Mouse (Mus musculus) mouse trophoblast stem cell (cell line): Measurements from ENCODE around the gene Ankrd6.
"Not testable (repeated sequence)": the region's sequence is repeated elsewhere in the genome, so short reads cannot be mapped to it uniquely, and the experiment has no call there.

ENCODE experiments used
- in situ Hi-C, 2 experiments: fragments of 300-500 bp; cut with MseI, MboI; formaldehyde crosslinking; loops; 2 replicates in 1 of 2; 3 replicates in 1 of 2; pipeline ENCODE4 v1.15.1; 2025

Gene Ankrd6

DNA sequence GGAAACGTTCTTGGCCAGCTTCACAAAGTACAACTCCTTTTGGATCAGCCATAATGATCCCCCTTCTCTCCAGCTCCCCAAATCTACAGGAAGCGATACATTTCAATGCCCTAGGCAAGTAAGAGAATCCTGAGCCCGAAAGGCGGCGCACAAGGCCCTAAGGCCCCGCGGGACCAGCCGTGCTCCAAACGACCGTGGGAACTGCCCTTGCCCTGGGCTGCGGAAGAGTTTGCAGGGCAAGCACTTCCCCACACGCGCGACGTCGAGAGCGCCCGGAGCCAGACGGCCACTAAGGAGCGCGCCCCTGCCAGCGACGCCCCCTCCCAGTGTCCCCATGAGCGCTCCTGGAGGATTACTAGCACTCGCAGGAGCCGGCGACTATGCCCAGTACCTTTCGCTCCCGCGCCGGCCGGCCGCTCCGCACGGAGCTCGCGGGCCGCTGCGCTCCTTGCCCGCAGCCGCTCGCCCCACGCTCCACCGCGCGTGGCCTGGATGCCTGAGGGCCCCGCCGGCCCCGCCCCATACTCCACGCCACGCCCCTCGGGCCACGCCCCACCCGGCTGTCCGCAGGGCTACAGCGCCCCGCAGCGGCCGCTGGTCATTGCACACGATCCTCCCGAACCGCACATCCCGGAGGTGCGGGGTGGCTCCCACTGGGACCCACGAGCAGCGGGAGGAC lies at the start of gene Ankrd6:
Ankrd6 (minus strand) TSS at position 486 of the 679 bp plus-strand sequence.
- in situ Hi-C loops: loop anchor here (10.0 kb wide), 2 partner anchors 164 to 176 kb away; no protein-coding TSS in a partner anchor

DNA sequence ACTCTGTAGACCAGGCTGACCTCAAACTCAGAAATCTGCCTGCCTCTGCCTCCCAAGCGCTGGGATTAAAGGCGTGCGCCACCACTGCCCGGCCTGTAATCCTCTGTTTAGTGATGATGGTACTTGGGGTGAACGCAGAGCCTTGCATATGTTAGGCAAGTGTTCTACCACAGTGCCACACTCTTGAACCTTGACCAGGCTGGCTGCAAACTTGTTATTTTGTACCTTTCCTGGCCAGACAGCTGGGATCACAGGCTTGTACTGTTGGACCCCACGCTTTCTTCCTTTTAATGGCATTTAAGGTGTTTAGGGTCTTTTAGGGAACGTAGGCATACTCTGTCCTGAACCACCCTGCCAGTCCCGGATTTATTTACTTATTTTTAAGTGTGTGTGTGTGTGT lies 48.4 kb upstream of the Ankrd6 start:
- in situ Hi-C loops: no loop called here

DNA sequence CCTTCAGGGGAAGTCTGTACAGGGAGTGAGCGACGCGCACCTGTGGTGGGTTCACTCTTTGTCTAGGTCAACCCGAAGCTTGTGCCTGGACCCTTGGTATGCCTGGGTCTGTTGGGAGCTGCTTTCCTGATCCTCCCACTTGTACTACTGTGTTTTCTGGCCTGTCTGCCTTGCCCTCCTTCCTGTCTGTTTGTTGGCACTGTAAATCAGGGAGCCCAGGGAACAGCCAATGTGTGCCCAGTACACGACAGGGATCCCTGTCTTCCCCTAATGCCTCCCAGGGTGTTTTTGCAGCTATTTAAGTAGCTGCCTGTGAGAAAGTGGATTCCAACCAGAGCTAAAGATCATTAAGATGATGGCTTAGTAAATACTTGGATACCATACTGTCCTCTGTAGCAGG lies 46.9 kb upstream of the Ankrd6 start:
- in situ Hi-C loops: no loop called here

DNA sequence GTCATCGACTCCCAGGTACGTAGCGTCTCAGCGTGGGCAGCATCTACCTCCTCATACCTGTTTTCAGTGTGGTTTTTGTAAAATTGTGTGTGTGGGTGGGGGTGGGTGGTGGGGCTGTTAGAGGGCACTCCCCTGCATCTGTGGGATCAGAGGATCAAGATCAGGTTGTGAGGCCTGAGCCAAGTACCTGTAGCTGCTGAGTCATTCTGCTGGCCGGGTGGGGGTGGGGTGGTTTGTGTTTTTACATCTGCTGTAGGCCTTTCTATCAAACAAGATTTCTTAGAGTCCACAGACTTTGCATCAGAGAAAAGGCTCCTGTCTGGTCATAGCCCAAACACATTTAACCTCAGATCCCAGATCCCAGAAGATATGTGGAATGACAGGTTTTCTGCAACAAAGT lies 45.4 kb upstream of the Ankrd6 start:
- in situ Hi-C loops: no loop called here

DNA sequence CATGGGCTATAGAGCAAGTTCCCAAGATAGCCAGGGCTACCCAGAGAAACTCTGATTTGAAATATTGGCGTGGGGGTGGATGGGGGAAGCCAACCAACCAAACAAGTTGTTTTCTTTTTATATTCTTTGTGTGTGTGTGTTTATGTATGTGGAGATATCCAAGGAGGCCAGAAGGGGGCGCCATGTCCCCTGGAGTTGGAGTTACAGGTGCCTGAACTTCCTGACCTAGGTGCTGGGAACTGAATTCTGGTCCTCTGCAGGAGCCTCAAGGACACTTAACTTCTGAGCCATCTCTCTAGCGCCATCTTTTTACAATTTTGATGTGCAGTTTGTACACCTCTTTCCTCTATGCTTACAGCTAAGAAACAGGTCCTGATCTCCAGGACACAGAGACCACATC lies 43.5 kb upstream of the Ankrd6 start:
- in situ Hi-C loops: no loop called here

DNA sequence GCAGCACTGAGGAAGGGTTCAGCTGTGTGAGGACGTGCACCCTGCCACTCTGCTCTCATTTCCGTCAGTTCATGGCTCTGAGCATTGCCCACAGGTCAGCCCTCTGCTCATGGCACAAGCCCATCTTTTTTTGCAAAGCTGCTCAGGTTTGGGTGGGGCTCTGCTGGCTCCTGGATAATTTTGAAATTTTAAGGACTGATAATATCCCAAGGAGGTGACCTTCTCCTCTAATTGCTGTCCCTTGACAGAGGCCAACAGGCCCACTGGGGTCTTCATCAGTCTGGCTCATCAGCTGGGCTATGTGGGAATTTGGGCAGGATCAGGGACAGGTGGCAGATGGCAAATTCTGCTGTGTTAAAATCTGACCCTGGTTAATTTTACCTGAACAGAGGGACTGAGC lies 38.7 kb upstream of the Ankrd6 start:
- in situ Hi-C loops: no loop called here

DNA sequence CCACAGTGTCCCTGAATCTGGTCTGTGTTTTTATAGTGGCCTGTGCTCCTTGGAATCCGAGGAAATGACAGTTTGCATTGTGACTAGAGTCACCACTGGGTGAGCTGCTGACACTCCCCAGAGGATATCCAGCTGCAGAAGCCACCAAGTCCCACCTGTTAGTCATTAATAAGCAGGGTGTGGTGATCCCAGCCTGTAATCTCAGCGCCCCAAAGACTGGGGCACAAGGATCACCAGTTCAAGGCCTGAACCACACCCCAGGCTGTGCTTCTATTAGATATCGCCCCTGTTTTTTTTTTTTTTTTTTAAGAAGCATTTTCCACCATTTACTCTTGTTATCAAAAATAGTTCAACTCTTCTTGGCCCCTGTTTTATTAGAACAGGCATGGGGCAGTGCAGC lies 36.4 kb upstream of the Ankrd6 start:
- in situ Hi-C loops: no loop called here

DNA sequence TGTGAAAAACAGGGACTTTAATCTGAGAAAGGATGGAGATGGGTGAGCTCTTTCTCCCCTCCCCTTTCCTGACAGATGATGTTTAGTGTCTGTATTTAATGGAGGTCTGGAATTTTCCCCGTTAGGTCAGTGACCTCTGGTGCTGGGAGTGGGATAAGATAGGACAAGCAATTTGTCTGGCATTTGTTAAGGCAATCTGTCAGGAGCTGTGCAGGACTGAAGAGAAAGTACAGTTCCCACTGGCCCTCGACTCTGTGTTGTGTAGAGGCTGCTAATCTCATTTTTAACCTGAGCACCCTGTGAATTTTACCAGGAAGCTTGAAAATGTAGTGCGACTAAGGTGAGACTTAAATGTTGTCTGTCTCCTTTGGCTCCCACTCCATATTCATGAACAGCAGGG lies 35.0 kb upstream of the Ankrd6 start:
- in situ Hi-C loops: no loop called here

DNA sequence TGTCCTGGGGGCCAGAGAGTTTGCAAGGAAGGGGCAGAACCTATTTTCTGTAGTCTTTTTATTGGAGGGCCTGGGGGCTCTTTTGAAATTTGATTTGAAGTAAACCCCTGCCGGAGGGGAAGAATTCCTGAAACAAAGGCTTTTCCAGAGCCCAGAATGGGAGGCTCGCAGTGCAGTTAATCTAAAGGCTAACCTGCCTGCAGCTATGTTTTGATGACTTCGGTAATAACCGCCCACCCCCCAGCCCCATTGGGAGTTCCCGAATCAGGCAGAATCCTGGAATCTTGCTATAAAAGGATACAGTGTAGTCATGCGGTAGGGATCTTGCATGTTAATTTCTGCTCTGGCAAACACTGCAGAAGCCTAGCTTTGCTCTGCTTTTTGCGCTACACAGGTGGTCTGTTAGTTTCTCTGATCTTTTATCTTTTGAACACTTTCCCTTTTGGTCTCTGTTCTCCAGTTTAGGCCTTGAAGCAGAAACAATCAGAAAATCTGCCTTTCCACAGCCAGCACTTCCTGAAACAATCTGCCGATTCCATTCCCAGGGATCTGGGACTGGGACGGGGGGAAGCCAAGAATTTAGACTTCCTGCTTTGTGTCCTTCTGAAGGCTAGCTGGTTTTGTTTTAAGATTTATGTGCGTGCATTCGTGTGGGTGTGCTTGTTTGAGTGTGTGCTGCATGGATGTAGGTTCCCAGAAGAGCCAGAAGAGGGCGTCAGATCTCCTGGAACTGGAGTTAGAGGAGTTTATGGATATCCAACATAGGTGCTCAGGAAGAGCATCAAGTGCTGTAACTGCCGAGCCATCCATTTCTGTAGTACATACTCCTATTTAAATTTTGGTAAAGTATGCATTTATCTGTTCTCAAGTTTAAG lies 34.4 kb upstream of the Ankrd6 start:
- in situ Hi-C loops: no loop called here

DNA sequence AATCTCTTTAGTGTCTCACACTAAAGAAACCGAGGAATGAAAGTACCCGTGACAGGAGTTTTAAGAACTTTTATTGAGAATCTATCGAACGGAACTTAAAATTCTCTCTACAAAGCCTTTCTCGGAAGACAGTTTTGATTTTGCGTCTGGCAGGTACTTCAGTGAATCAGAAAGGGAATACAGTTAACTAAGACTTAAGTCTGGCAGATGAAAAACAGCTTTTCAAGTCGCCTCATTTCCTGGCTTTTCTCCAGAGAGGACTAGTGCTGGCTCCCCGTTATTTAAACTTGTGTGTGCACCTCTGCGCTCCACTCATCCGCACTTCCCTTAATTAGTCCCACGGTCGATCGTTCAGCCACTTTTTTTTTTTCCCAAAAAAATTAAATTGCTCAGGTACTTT lies 33.6 kb upstream of the Ankrd6 start:
- in situ Hi-C loops: no loop called here

DNA sequence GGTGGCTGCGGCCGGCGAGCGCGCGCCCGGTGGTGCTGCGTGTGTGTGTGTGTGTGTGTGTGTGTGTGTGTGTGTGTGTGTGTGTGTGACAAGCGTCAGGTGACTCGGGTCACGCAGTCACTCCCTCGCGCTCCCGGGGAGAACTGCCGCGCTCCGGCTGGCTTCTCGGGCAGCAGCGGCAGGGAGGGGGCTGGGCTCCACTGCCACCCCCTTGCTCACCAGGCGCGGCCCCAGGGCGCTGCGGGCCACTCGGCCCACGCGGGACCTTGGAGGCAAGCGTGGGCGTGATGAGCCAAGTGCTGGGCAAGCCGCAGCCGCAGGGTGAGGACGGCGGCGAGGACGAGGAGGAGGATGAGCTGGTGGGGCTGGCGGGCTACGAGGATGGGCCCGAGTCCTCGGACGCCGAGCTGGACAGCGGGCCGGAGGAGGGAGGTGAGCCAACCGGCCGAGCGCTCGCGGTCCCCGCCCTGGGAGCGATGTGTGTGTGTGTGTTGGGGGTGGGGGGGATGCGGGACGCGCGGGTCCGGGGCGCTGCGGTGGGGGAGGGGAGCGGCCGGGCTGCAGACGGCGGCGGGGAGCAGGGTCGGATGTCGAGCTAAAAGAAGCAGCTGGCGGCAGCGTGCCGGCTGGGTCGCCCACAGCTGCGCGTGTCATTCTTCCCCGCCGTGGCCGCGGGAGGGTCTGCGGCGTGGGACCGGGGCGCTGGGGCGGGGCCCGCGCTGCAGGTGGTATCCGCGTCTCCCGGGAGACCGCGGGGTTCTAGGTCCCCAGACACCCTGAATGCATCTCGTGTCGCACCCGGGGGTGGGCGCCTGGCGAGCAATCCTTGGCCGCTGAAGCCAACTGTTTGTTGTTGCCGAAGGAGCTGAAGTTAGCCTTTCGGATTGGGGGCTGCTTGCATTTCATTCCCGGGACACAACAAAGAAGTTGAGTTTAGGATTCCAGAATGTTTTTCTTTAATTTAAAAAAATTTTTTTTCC lies 32.8 kb upstream of the Ankrd6 start:
- in situ Hi-C loops: no loop called here

DNA sequence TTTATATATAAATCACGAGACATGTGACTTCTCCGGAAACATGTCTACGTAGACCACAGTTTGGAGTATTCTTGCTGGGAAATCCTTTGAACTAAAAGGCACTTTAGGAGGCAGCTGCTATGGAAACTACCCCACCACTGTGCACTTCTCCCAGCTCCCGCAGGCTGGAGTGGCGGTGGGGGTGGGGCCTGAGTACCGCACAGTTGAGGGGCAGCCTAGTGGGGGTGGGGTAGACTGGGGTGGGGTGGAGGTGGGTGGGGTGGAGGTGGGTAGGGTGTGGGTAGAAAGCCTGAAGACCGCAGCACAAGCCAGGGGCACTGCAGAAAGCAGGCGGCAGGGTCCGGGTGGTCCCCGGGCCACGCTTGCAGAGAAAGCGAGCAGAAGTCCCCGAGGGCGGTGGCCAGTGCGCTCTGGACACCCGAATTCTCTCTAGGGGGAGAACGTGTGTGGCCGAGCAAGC lies 32.1 kb upstream of the Ankrd6 start, which contains the start of gene Rragd:
Rragd (plus strand) TSS at position 322 of the 460 bp plus-strand sequence.
- in situ Hi-C loops: no loop called here

DNA sequence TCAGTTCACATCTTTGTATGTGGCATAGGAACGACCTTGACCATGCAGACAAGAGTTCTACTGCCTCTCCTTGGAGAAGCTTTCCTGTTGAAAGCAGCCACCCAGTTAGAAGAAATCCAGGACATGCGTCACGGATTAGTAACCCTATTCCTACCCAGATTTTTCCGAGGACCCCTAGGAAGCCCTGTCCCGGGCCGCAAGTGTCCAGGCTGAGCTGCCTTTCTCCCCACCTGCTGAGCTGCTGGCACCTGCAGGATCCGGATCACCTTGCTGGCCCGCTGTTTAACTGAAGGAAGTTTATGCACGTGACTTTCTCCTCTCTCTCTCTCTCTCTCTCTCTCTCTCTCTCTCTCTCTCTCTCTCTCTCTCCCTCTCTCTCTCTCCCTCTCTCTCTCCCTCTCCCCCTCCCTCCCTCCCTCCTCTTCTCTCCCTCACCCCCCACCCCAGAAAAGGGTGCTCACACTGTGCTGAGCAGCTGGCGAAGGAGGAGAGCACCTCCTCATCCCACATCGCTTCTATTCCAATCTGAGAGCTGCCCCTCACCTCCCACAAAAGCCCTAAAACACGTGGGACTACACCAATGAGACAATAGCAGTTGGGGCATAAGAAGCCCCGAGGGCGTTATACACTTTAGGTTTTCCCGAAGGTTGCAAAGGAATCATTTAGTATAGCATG lies 31.5 kb upstream of the Ankrd6 start:
- in situ Hi-C loops: no loop called here

DNA sequence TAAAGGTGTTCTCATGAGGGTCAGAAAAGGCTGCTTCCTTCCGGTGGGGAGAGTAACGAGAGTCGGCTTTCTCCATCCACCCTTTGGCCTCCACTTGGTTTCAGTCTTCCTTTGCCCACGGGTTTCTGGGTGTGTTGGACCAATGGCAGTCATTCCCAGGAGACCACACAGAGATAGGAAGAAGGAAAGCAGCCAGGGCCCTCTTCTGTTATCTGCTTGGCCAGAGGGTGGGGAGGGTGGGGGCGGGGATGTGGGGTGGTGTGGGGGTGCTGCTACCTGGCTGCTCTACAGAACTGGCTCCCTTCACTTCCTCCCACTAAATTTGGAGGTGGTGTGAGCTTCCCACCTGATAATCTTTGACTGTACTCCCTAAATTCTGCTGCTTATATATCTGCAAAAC lies 31.0 kb upstream of the Ankrd6 start:
- in situ Hi-C loops: no loop called here

DNA sequence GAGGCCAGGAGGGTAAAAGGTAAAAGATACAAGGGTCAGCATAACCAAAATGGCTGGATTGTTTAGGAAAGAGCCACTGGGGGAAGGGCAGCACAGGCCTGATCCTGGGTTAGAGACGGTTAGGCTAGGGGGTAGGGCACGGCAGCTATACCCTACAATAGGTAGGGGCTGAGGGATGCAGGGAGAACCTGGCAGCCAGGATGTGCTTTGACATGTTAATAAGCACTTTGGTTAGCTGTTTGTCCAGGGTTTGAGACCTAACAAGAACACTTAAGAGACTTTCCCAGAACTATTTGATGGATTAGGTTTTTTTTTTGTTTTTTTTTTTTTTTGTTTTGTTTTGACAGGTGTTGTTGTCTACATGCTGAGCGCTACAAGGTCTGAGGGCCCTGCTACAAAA lies 29.4 kb upstream of the Ankrd6 start:
- in situ Hi-C loops: no loop called here

DNA sequence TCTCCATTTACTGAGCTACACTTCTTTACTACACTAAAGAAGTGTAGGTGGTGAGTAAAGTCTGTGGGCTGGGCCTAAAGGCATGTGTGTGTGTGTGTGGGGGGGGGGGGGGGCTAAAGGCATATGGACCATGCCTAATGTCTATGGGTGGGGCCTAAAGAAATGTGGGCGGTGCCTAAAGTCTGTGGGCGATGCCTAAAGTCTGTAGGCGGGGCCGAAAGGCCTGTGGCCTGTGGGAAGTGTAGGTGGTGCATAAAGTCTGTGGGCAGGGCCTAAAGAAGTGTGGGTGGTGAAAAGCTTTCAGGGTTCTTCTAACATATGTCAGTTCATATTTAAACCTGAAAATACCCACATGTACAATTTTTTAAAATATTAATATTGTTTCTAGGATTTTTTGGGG lies 26.7 kb upstream of the Ankrd6 start:
- in situ Hi-C loops: no loop called here

DNA sequence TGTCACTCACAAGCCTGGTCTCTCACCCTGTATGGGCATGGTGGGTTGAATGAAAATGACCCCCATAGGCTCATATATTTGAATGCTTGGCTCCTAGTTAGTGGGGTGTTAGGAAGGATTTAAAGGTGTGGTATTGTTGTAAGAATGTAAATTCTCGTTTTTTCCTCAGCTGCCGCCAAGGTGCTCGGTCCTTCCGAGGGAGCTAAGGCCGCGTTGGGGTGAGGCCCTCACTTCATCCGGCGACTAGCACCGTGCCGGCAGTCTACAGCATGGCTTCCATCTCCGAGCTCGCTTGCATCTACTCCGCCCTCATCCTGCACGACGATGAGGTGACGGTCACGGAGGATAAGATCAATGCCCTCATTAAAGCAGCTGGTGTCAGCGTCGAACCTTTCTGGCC lies 14.0 kb upstream of the Ankrd6 start:
- in situ Hi-C loops: not testable (repeated sequence)

DNA sequence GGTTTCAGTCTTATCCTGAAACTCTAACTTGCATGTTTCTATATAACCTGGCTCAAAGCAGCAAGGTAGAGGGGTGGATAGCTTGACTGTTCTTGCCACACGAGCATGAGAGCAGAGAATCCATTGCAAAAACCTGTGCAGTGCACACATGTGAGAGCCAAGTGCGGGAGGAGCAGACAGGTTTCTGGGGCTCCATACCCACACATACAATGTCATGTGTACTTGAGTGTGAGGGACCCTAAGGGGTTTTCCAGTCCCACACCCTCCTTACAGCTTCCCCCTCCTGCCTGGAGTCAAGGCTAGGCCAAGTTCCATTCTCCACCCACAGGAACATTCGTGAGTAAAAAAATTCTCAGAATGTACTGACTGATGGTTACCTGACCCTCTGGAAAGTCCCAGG lies 10.8 kb upstream of the Ankrd6 start:
- in situ Hi-C loops: no loop called here

DNA sequence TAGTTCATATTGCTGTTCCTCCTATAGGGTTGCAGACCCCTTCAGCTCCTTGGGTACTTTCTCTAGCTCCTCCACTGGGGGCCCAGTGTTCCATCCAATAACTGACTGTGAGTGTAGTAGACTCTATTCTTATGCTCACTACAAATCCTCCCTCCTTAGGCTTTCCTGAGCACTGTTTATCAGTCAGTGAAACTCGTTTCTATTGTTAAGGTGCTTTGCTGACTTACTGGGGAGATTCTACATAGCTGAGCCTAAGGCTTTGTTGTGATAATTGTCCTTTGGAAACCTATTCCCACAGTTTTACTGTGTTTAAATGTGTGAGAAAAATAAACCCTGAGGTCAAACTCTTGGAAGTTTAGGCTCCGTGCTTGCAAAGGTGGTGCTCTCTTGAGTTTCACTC lies 5.8 kb upstream of the Ankrd6 start:
- in situ Hi-C loops: loop anchor here (10.0 kb wide), 2 partner anchors 158 to 182 kb away; no protein-coding TSS in a partner anchor

DNA sequence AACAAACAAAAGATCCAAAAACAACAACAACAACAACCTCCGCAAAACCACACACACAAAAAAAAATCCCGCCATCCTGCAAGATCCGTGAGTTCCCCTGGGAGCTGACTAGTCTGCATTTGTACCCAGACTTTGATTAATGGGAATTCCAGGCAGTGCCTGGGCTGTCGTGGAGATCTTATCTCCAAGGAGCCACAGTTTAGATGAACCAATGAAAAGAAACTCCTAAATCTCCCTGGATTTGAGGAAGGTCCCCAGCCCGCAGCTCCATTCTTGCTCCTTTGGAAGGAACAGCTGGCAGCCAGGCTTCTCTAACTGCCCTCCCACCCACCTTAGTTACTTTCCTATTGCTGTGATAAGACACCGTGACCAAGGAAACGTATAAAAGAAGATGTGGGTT lies 2.0 kb upstream of the Ankrd6 start:
- in situ Hi-C loops: loop anchor here (10.0 kb wide), 2 partner anchors 162 to 178 kb away; no protein-coding TSS in a partner anchor
